Mouse (Mus musculus): ENCODE data around the gene Ttc14. TPM values are rescaled to one million over a fixed set of nuclear protein-coding genes. Genes with fewer than 3 reads are reported as not detected.

Ttc14 gene
- 10 to 100 TPM; 75.5 to 84.9 TPM for total RNA-seq (2021)

DNA sequence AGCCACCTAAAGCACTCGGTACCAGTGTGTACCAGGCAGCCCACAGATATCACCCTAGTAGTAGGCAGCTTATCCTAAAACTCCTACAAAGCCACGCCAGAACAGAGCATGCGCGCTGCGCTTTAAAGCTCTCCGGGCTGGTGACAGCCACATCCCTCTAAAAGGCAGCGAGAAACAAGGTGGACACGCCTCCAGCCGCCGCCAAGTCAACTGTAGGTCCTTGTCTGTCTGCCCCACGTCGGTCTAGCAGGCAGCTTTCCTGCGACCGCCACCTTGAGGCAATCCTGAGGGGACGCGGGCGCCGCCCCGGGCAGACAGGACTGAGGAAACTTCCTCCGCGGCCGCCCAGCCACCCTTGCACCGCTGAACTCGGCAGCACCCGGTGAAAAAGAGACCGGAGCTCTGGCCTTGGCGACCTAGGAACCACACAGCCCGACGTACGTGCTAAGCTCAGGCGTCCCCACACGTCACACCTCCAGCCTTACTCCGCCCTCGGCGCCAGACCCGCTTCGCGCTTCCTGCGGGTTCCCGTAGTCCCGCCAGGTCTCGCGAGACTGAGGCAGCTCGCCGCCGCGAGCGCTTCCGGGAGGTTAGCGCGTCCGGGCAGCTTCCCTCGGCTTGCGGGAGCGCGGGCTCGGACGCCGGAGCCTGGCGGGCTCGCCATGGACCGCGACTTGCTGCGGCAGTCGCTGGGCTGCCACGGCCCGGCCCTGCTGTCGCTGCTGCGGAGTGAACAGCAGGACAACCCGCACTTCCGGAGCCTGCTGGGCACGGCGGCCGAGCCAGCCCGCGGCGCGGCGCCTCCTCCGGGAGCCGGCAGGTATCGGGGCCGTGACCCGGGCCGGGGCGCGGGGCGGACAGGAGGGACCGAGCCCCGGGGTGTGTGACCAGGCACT lies at the start of gene Ttc14:
TSS of gene Ttc14 (plus strand) at position 216 of the 896 bp plus-strand sequence.
- intact Hi-C loops (cut with DNase I), result no loop called here
- peak; percentile 98 for DNase-seq (ENCODE audit: low spot score in 2 of 2)

DNA sequence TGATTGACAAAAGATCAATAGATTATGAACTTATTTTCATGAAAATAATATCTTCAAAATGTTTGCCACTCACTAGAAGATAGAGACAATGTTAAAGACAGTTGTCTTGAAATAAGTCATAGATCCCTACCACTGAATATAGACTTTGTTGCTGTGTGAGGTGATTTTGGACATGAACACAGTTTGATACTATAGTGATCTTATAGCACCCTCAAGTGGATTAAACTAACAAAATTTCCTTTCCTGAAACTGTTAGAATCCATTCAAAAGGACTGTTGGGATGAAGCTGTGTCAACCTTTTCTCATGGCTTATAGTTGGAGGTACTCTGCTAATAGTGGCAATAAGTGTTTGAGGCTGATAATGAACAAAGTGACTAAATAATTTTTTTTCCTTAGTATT lies 8.7 kb upstream of the Ttc14 start:
- peak in 1 of 2 experiments; percentile 43 for DNase-seq (ENCODE audit: low spot score in 2 of 2)
- intact Hi-C loops (cut with DNase I), result loop anchor here (5.0 kb wide), 4 partner anchors 484 to 884 kb away; partner anchors contain the start of gene Pex5l

DNA sequence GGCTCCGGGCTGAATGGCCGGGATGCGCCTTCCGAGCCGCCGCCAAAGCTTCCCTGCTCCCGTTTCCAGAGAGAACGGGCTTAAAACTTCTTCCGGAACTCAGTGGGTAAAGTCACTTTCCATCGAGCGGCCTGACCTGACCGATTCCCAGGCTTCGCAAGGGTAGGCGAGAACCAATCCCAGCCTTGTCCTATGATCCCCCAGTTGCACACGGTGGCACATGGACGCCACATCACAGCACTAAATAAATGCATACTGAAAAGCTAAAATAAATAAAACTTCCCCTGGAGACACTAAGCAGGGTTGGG lies 835 bp downstream of the Ttc14 start:
- no peak for DNase-seq (ENCODE audit: low spot score in 2 of 2)
- intact Hi-C loops (cut with DNase I), result no loop called here

GRCm38 (mm10) chr3:33807151-33807550 lies 7.5 kb downstream of the Ttc14 start:
- peak in 1 of 2 experiments; percentile 61 for DNase-seq (ENCODE audit: low spot score in 2 of 2)
- intact Hi-C loops (cut with DNase I), result no loop called here

DNA sequence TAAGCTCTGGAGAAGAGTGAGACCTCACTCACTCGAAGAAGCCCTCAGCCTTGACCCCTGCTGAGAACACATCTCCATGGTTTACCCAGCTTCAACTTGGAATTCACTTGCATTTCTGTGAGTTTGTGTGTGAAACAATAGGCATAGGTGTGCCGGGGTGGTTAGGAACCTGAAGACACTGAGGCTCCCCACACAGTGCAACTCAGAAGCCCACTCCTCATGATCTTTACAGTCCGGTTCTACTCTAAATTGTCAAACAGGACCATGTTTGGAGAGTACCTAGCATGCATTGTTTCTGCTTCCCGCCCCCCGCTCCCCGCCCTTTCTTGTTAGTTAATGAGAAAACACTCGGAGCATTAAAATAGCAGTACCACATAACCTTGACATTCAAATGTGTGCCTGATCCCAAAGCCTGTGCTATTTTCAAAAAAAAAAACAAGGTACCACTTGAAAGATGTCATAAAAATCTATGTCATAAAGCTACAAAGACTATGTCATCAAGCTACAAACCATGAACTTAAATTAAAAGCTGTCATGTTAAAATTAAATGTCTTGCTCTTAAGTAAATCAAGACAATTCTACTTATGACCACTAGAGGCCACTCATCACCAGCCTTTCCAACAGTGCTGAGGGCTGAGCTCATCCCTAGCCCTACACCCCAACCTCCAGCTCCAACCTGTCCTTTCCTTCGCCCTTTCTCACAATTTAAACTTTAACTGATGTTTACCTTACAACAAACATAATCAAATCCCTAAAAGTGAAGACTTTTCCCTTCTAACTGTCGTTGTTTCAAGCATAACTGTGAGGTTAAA lies 24.7 kb downstream of the Ttc14 start:
- intact Hi-C loops (cut with DNase I), result loop anchor here (2.0 kb wide), 1 partner anchor 94 kb away; no protein-coding TSS in a partner anchor
- DNase-seq (ENCODE audit: low spot score in 2 of 2), result peak; percentile 26 to 49

DNA sequence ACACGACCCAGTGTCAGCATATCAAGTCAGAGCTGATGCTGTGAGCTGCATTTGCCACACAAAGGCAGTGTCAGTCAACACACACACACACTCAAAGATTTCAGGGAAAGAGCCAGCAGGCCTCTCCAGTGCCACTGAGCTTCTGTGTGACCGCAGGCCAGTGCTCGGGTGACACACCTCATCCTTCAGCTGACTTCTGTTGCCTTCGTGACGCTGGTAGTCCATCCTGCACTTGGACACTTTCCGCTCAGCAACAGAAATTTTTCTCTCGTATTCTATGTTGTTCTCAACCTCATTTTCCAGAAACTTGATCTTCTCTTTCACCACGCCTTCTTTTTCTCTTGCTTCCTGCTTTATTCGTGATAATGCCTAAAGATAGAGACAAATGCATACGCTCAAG lies 32.7 kb downstream of the Ttc14 start:
- DNase-seq (ENCODE audit: low spot score in 2 of 2), result no peak
- intact Hi-C loops (cut with DNase I), result no loop called here

GRCm38 (mm10) chr3:33836576-33836975 lies 36.9 kb downstream of the Ttc14 start:
- intact Hi-C loops (cut with DNase I), result no loop called here
- no peak for DNase-seq (ENCODE audit: low spot score in 2 of 2)

- intact Hi-C loops (cut with DNase I), result no loop called here
- DNase-seq (ENCODE audit: low spot score in 2 of 2), result no peak
Observed at GRCm38 (mm10) chr3:33838877-33839276, 39.2 kb downstream of the Ttc14 start.

GRCm38 (mm10) chr3:33843801-33844632 lies 44.4 kb downstream of the Ttc14 start, which contains the start of gene Ccdc39:
Ccdc39 (minus strand) TSS chr3:33844310.
- intact Hi-C loops (cut with DNase I), result no loop called here
- DNase-seq (ENCODE audit: low spot score in 2 of 2), result peak; percentile 83 to 93

GRCm38 (mm10) chr3:33846639-33847038 lies 47.0 kb downstream of the Ttc14 start:
- DNase-seq (ENCODE audit: low spot score in 2 of 2), result no peak
- intact Hi-C loops (cut with DNase I), result no loop called here

DNA sequence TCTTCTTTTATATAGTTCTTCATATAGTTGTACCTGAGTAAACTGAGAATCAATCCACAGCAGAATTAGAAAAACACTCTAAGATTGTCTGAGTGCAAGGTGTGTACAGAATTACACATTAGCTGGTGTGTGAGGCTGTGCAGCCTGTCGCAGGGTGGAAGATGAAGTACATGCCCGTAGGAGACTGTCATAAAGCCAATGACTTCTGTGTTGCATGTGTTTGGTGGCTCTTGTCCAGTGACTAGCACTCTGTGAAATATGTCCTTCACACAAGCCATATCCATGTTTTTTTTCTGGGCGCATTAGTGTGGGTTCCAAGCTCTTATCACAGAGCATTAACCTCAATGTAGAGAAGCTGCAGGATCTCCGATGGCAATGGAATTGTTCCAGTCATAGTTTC lies 51.2 kb downstream of the Ttc14 start:
- intact Hi-C loops (cut with DNase I), result loop anchor here (10.0 kb wide), 1 partner anchor 354 kb away; no protein-coding TSS in a partner anchor
- DNase-seq (ENCODE audit: low spot score in 2 of 2), result no peak

DNA sequence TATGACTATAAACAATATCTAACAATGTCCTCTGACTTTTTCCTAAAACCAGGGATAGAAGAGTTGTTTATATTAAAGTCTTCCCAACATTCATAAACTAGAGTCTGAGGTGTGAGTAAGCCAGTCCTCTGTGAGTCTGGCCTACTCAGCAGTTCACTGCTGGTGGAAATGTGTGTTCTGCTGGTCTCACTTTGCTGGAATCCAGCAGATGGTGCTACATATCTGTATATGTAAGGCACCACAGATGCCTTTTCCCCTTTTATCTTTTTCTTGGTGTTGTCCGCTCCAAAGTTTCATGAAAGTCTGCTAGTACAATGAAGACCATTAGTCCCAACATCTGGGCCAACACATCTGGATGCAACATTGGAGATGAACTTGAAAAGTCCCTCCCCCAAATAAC lies 53.4 kb downstream of the Ttc14 start:
- intact Hi-C loops (cut with DNase I), result loop anchor here (1.0 to 10.0 kb wide), 2 partner anchors 65 to 352 kb away; no protein-coding TSS in a partner anchor
- DNase-seq (ENCODE audit: low spot score in 2 of 2), result peak; percentile 24 to 53

- intact Hi-C loops (cut with DNase I), result loop anchor here (5.0 to 10.0 kb wide), 2 partner anchors 346 to 1623 kb away; no protein-coding TSS in a partner anchor
- no peak for DNase-seq (ENCODE audit: low spot score in 2 of 2)
Observed at GRCm38 (mm10) chr3:33858939-33859338, 59.3 kb downstream of the Ttc14 start.

DNA sequence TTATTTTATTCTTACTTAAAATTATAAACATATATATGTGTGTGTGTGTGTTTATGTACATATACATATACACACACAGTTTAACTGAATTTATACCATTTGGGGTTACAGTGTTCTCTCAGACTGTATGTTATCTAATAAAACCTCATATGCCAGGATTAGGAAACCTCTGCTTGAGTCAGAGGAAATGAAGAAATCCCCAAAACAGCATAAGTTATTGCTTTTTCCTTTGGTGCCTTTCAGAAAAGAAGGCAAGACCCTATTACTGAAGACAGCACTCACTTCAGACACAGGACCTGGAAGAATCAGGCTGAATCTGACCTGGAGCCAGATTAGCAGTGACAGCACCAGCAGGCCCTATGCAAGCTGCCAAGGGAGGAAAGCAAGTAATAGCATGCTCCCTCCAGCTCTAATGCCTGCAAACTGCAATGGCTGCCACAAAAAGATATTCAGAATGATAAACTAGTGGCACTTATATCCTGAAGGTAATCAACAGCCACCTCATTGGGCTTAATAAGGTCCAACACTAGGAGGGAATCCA lies 64.4 kb downstream of the Ttc14 start:
- intact Hi-C loops (cut with DNase I), result no loop called here
- no peak for DNase-seq (ENCODE audit: low spot score in 2 of 2)

Other genes with a start within 250 kb of the Ttc14 start
- 10 to 100 TPM; 23.1 to 23.8 TPM for gene Ccdc39, start 44.5 kb downstream of the Ttc14 start, total RNA-seq (2021)
- gene Fxr1, start 220.1 kb downstream of the Ttc14 start, total RNA-seq (2021), result 10 to 100 TPM; 73.6 to 81.7 TPM